Mouse (Mus musculus): ENCODE measurements at regions not wholly inside any gene's neighbourhood (a gene's known extent, or its start where the extent isn't known, plus 50 kb on each side); places are given as distances from the start of the nearest gene placed in this dataset.

GRCm38 (mm10) chr4:7987781-7988180 lies 251.1 kb downstream of the Car8 start:
- H3K27ac ChIP-seq = no peak overlapping the region
- no peak for ATAC-seq (ENCODE audit: low read depth)
- H3K9ac ChIP-seq = no peak overlapping the region
- H3K4me1 ChIP-seq (replicated peaks) = no peaks in the 10 kb centered on the region
- H3K4me3 ChIP-seq (replicated peaks) = no peak overlapping the region
- H3K4me2 ChIP-seq = no peak overlapping the region
- no peak for DNase-seq
- WGBS (ENCODE audit: insufficient replicate concordance) = 67% methylated on average over 1 of the region's 1 CpGs
- H3K36me3 ChIP-seq = no peaks in the 10 kb centered on the region
- H3K27me3 ChIP-seq = no peaks in the 10 kb centered on the region
- no peaks in the 10 kb centered on the region for H3K9me3 ChIP-seq (replicated peaks)

GRCm38 (mm10) chr4:7987346-7987745 lies 251.5 kb downstream of the Car8 start:
- H3K4me2 ChIP-seq = no peak overlapping the region
- H3K27me3 ChIP-seq = no peaks in the 10 kb centered on the region
- H3K4me3 ChIP-seq (replicated peaks) = no peak overlapping the region
- ATAC-seq (ENCODE audit: low read depth) (no peak), DNase-seq (no peak)
- no peak overlapping the region for H3K9ac ChIP-seq
- H3K36me3 ChIP-seq = no peaks in the 10 kb centered on the region
- no peaks in the 10 kb centered on the region for H3K4me1 ChIP-seq (replicated peaks)
- H3K9me3 ChIP-seq (replicated peaks) = no peaks in the 10 kb centered on the region
- H3K27ac ChIP-seq = no peak overlapping the region
- WGBS (ENCODE audit: insufficient replicate concordance) = 53% methylated on average over 3 of the region's 3 CpGs

- Histone ChIP-seq H3K27me3 (no peaks in the 10 kb centered on the region), H3K27ac (no peak overlapping the region), H3K9me3 (replicated peaks) (no peaks in the 10 kb centered on the region), H3K4me3 (replicated peaks) (no peak overlapping the region), H3K9ac (no peak overlapping the region), H3K4me1 (replicated peaks) (no peaks in the 10 kb centered on the region), H3K36me3 (no peaks in the 10 kb centered on the region), H3K4me2 (no peak overlapping the region)
- WGBS (ENCODE audit: insufficient replicate concordance) = 70% methylated on average over 6 of the region's 6 CpGs
- no peak for DNase-seq
- ATAC-seq (ENCODE audit: low read depth) = no peak
Measured at GRCm38 (mm10) chr4:7984814-7985213, 254.0 kb downstream of the Car8 start.

GRCm38 (mm10) chr4:7979772-7980351 lies 259.0 kb downstream of the Car8 start:
- H3K36me3 ChIP-seq = no peaks in the 10 kb centered on the region
- H3K27me3 ChIP-seq = no peaks in the 10 kb centered on the region
- no peak for ATAC-seq (ENCODE audit: low read depth)
- no peak overlapping the region for H3K4me3 ChIP-seq (replicated peaks)
- no peaks in the 10 kb centered on the region for H3K4me1 ChIP-seq (replicated peaks)
- no peak overlapping the region for H3K4me2 ChIP-seq
- no peaks in the 10 kb centered on the region for H3K9me3 ChIP-seq (replicated peaks)
- DNase-seq = no peak
- H3K27ac ChIP-seq = no peak overlapping the region
- no peak overlapping the region for H3K9ac ChIP-seq
- WGBS (ENCODE audit: insufficient replicate concordance) = 69% methylated on average over 12 of the region's 12 CpGs

GRCm38 (mm10) chr4:7977661-7978444 lies 261.0 kb downstream of the Car8 start:
- 22% methylated on average over 5 of the region's 5 CpGs for WGBS (ENCODE audit: insufficient replicate concordance)
- Histone ChIP-seq H3K27me3 (no peaks in the 10 kb centered on the region), H3K36me3 (no peaks in the 10 kb centered on the region), H3K4me3 (replicated peaks) (no peak overlapping the region), H3K27ac (no peak overlapping the region), H3K4me2 (no peak overlapping the region), H3K9ac (no peak overlapping the region), H3K9me3 (replicated peaks) (no peaks in the 10 kb centered on the region), H3K4me1 (replicated peaks) (no peaks in the 10 kb centered on the region)
- DNase-seq (no peak), ATAC-seq (ENCODE audit: low read depth) (no peak)

- H3K4me1 ChIP-seq (replicated peaks) = no peaks in the 10 kb centered on the region
- 54% methylated on average over 6 of the region's 6 CpGs for WGBS (ENCODE audit: insufficient replicate concordance)
- no peaks in the 10 kb centered on the region for H3K27me3 ChIP-seq
- no peak for ATAC-seq (ENCODE audit: low read depth)
- no peak overlapping the region for H3K4me3 ChIP-seq (replicated peaks)
- H3K36me3 ChIP-seq = no peaks in the 10 kb centered on the region
- no peak overlapping the region for H3K4me2 ChIP-seq
- H3K27ac ChIP-seq = no peak overlapping the region
- H3K9me3 ChIP-seq (replicated peaks) = no peaks in the 10 kb centered on the region
- H3K9ac ChIP-seq = no peak overlapping the region
- DNase-seq = no peak
Measured at GRCm38 (mm10) chr4:7970272-7970671, 268.6 kb downstream of the Car8 start.

GRCm38 (mm10) chr4:7965663-7966062 lies 273.2 kb downstream of the Car8 start:
- WGBS (ENCODE audit: insufficient replicate concordance) = 72% methylated on average over 5 of the region's 5 CpGs
- DNase-seq (no peak), ATAC-seq (ENCODE audit: low read depth) (no peak)
- H3K9me3 ChIP-seq (replicated peaks) = no peaks in the 10 kb centered on the region
- no peaks in the 10 kb centered on the region for H3K4me1 ChIP-seq (replicated peaks)
- no peak overlapping the region for H3K9ac ChIP-seq
- no peak overlapping the region for H3K27ac ChIP-seq
- H3K27me3 ChIP-seq = no peaks in the 10 kb centered on the region
- no peaks in the 10 kb centered on the region for H3K36me3 ChIP-seq
- no peak overlapping the region for H3K4me3 ChIP-seq (replicated peaks)
- H3K4me2 ChIP-seq = no peak overlapping the region

- Histone ChIP-seq H3K36me3 (no peaks in the 10 kb centered on the region), H3K4me2 (no peak overlapping the region), H3K4me1 (replicated peaks) (no peaks in the 10 kb centered on the region), H3K27me3 (no peaks in the 10 kb centered on the region), H3K9me3 (replicated peaks) (no peaks in the 10 kb centered on the region), H3K9ac (no peak overlapping the region), H3K4me3 (replicated peaks) (no peak overlapping the region), H3K27ac (no peak overlapping the region)
- ATAC-seq (ENCODE audit: low read depth) (no peak), DNase-seq (no peak)
- 49% methylated on average over 5 of the region's 5 CpGs for WGBS (ENCODE audit: insufficient replicate concordance)
Measured at GRCm38 (mm10) chr4:7961521-7962172, 277.2 kb downstream of the Car8 start.

- no peak for ATAC-seq (ENCODE audit: low read depth)
- Histone ChIP-seq H3K27me3 (no peaks in the 10 kb centered on the region), H3K36me3 (no peaks in the 10 kb centered on the region), H3K9ac (no peak overlapping the region), H3K4me3 (replicated peaks) (no peak overlapping the region), H3K4me2 (no peak overlapping the region), H3K27ac (no peak overlapping the region), H3K9me3 (replicated peaks) (no peaks in the 10 kb centered on the region), H3K4me1 (replicated peaks) (no peaks in the 10 kb centered on the region)
- WGBS (ENCODE audit: insufficient replicate concordance) = 65% methylated on average over 2 of the region's 2 CpGs
- DNase-seq = no peak
Measured at GRCm38 (mm10) chr4:7960335-7960734, 278.5 kb downstream of the Car8 start.

- ATAC-seq (ENCODE audit: low read depth) (no peak), DNase-seq (no peak)
- Histone ChIP-seq H3K9ac (no peak overlapping the region), H3K4me2 (no peak overlapping the region), H3K9me3 (replicated peaks) (no peaks in the 10 kb centered on the region), H3K27me3 (no peaks in the 10 kb centered on the region), H3K4me3 (replicated peaks) (no peak overlapping the region), H3K36me3 (no peaks in the 10 kb centered on the region), H3K27ac (no peak overlapping the region), H3K4me1 (replicated peaks) (no peaks in the 10 kb centered on the region)
- 87% methylated on average over 1 of the region's 1 CpGs for WGBS (ENCODE audit: insufficient replicate concordance)
Measured at GRCm38 (mm10) chr4:7948020-7948419, 290.8 kb downstream of the Car8 start.

- no peak overlapping the region for H3K4me2 ChIP-seq
- H3K9ac ChIP-seq = no peak overlapping the region
- ATAC-seq (ENCODE audit: low read depth) (no peak), DNase-seq (no peak)
- WGBS (ENCODE audit: insufficient replicate concordance) = 50% methylated on average over 2 of the region's 2 CpGs
- no peak overlapping the region for H3K27ac ChIP-seq
- no peaks in the 10 kb centered on the region for H3K27me3 ChIP-seq
- no peaks in the 10 kb centered on the region for H3K36me3 ChIP-seq
- H3K9me3 ChIP-seq (replicated peaks) = no peaks in the 10 kb centered on the region
- H3K4me1 ChIP-seq (replicated peaks) = no peaks in the 10 kb centered on the region
- no peak overlapping the region for H3K4me3 ChIP-seq (replicated peaks)
Measured at GRCm38 (mm10) chr4:7921503-7921902, 317.3 kb downstream of the Car8 start.

- no peak for ATAC-seq (ENCODE audit: low read depth)
- no peak overlapping the region for H3K27ac ChIP-seq
- 76% methylated on average over 2 of the region's 2 CpGs for WGBS (ENCODE audit: insufficient replicate concordance)
Measured at GRCm38 (mm10) chr4:7913191-7913590, 325.6 kb downstream of the Car8 start.

More at GRCm38 (mm10) chr4:7913191-7913590, 325.6 kb downstream of the Car8 start:
- Histone ChIP-seq H3K4me2 (no peak overlapping the region), H3K4me1 (replicated peaks) (no peaks in the 10 kb centered on the region), H3K9ac (no peak overlapping the region), H3K9me3 (replicated peaks) (no peaks in the 10 kb centered on the region), H3K27me3 (no peaks in the 10 kb centered on the region), H3K36me3 (no peaks in the 10 kb centered on the region), H3K4me3 (replicated peaks) (no peak overlapping the region)
- no peak for DNase-seq

All from liver, embryonic 13.5 days (tissue).